Mouse (Mus musculus) myocyte (in vitro differentiated cells): ENCODE results near the gene Cd6.

ENCODE experiments used
- CEBPB ChIP-seq: IDR thresholded peaks from 2 replicates; pipeline ENCODE4 v1.6.1; 2011; ENCODE audit warnings: mild to moderate bottlenecking, moderate library complexity; ENCODE audit not compliant: poor library complexity, insufficient read depth, severe bottlenecking
- MAX ChIP-seq: IDR thresholded peaks from one replicate; pipeline ENCODE4 v1.6.1; 2011; ENCODE audit warnings: low read depth, mild to moderate bottlenecking, control low read depth
- MYOG ChIP-seq, 3 experiments: IDR thresholded peaks; one replicate each; pipeline ENCODE4 v1.6.1; 2011; ENCODE audit warnings: control low read depth in 2 of 3, low read depth in 2 of 3, mild to moderate bottlenecking in 2 of 3; ENCODE audit not compliant: insufficient read length in 2 of 3, control insufficient read depth in 1 of 3, insufficient read depth in 1 of 3
- POLR2A ChIP-seq: IDR thresholded peaks from one replicate; pipeline ENCODE4 v1.6.1; 2011; ENCODE audit warnings: low read depth, mild to moderate bottlenecking, control low read depth, moderate library complexity; ENCODE audit not compliant: insufficient read length
- POLR2AphosphoS2 ChIP-seq: IDR thresholded peaks from one replicate; pipeline ENCODE4 v1.6.1; 2011; ENCODE audit warnings: low read depth, control low read depth; ENCODE audit not compliant: insufficient read length
- SRF ChIP-seq: IDR thresholded peaks from one replicate; pipeline ENCODE4 v1.6.1; 2011; ENCODE audit warnings: low read depth; ENCODE audit not compliant: control insufficient read depth, insufficient read length
- TCF12 ChIP-seq: IDR thresholded peaks from one replicate; pipeline ENCODE4 v1.6.1; 2011; ENCODE audit warnings: mild to moderate bottlenecking, control low read depth; ENCODE audit not compliant: poor library complexity, insufficient read depth, severe bottlenecking
- USF1 ChIP-seq: IDR thresholded peaks from one replicate; pipeline ENCODE4 v1.6.1; 2011; ENCODE audit warnings: low read depth, mild to moderate bottlenecking, control low read depth, moderate library complexity

DNA sequence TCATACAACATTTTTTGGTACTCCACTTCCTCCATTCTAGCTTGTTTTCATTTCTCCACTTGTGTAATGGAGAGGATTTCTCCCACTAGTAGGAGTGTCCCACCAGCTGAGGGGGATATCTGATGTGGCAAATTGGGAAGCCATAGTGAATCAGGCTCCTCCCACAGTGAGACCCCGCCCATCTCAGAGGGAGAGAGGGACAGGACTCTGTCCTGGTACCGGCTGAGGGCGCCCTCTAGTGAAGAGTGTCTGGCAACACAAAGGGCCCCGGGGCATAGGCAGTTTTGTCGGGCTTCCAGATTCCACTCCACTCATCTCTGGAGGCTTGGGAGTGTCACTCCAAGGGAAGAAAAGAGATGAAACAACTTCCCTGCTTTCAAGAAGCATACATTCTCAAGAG is 1.6 kb upstream of the Cd6 start:
- TF ChIP-seq POLR2A: no peak
- TF ChIP-seq SRF: no peak
- TF ChIP-seq MAX: no peak
- no peak for TF ChIP-seq TCF12
- TF ChIP-seq MYOG (IDR thresholded peaks at IDR 0.05; ENCODE audit: control insufficient read depth in 1 of 3, insufficient read depth in 1 of 3, insufficient read length in 2 of 3, low read depth in 2 of 3): no peak
- TF ChIP-seq CEBPB: no peak
- TF ChIP-seq USF1: no peak
- TF ChIP-seq POLR2AphosphoS2: no peak
